Mouse (Mus musculus) left cerebral cortex, adult 2 months (tissue): Measurements from ENCODE around the gene Ccnt2. TPM values are rescaled to one million over a fixed set of nuclear protein-coding genes. Genes with fewer than 3 reads are reported as not detected.
"Not testable (repeated sequence)": the region's sequence is repeated elsewhere in the genome, so short reads cannot be mapped to it uniquely, and the experiment has no call there.

Experiments
- DNase-seq, 2 experiments: peaks; one replicate each; pipeline ENCODE4 v3.0.0; 2021 to 2022; ENCODE audit warnings: low spot score in 2 of 2, mixed read lengths in 1 of 2; ENCODE audit errors: extremely low spot score in 1 of 2
- H3K27ac ChIP-seq: fragments of 200-600 bp; 2 replicates; pipeline ENCODE4 v1.8.1; 2022
- H3K4me3 ChIP-seq: fragments of 200-600 bp; 2 replicates; pipeline ENCODE4 v1.8.1; 2022
- CTCF ChIP-seq: fragments of 200-600 bp; IDR thresholded peaks from 2 replicates; pipeline ENCODE4 v1.8.1; 2022; ENCODE audit warnings: antibody characterized with exemption, mild to moderate bottlenecking, moderate library complexity
- intact Hi-C: fragments of 180-260 bp; cut with DNase I; formaldehyde crosslinking; loops from one replicate; pipeline ENCODE4 v1.15.1; 2025
- long read RNA-seq, 2 experiments: library from polyadenylated mRNA; stranded (forward); transcript quantifications; one replicate each; pipeline ENCODE4 v2.0.0; 2021; ENCODE audit warnings: borderline mapping rate in 2 of 2
- total RNA-seq, 2 experiments: library from RNA; stranded (reverse); gene quantifications; 2 replicates each; pipeline ENCODE4 v1.2.3; 2021

Gene Ccnt2
- total RNA-seq: 10 to 100 TPM; 69.9 to 70.1 TPM
- long read RNA-seq, experiment 1, full-length matches to known transcripts: 12 of 36 reads
- long read RNA-seq, experiment 1, partial matches to known transcripts: 14 of 36 reads
- long read RNA-seq, experiment 1, other reads (novel, unspliced or antisense): 10 of 36 reads
- long read RNA-seq, experiment 2, full-length matches to known transcripts: 14 of 31 reads
- long read RNA-seq, experiment 2, partial matches to known transcripts: 5 of 31 reads
- long read RNA-seq, experiment 2, other reads (novel, unspliced or antisense): 12 of 31 reads

DNA sequence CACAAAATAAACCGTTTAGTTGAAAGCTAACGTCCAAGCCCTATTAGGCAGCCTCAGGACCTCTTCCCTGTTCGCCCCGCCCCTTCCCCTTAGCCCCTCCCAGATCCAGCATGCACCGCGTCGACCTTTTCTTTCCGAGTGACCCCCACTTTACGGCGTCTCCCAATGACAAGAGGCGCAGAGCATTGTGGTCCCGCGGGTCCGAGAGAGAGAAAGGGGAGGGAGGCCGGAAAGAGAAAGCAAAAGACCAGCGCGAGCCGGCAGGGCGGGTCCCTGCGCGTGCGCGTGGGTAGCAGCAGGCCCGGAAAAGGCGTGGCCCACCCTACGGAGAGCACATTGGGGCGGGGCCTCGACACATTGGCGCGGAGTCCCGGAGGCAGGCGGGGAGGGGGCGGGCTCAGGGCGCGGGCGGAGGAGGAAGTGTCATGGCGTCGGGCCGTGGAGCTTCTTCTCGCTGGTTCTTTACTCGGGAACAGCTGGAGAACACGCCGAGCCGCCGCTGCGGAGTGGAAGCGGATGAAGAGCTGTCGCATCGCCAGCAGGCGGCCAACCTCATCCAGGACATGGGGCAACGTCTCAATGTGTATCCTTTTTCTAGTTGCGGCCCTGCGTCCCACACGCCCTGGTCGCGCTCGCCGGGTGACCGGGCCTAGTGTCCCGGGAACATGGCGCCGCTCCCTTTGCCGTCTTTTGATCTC lies at the start of gene Ccnt2:
Ccnt2 (plus strand) TSS at position 362 of the 698 bp plus-strand sequence.
- peak within 1 kb of the TSS; percentile 100 for H3K4me3 ChIP-seq
- peak within 1 kb of the TSS; percentile 99 for H3K27ac ChIP-seq
- intact Hi-C loops: loop anchor here (5.0 kb wide), 2 partner anchors 93 to 328 kb away; partner anchors contain the start of genes R3hdm1, Rab3gap1 and Zranb3
- peak; percentile 99 for DNase-seq
- TF ChIP-seq CTCF: peak; percentile 33

DNA sequence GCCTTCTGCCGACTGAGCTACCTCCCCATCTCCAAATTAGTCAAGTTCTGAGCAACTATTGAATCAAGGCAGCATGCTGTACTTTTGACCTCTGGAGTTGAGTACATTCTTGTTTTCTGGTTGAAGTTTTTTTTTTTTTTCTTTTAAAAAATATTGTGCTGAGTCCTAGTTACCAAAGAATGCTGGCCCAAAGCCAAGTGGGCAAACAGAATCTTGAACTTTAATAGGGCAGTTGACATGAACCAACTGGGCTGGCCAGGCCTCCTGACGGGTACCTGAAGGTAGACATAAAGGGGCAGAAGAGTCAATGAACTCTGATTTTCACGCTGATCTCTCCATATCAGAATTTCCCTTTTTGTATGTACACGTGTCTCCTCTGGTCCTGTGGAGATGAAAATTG lies 44.9 kb upstream of the Ccnt2 start, which contains the start of gene Acmsd:
Acmsd (plus strand) TSS at position 318 of the 400 bp plus-strand sequence.
- TF ChIP-seq CTCF: no peak
- DNase-seq: no peak
- Histone ChIP-seq H3K27ac (no peak within 1 kb of the TSS), H3K4me3 (no peak within 1 kb of the TSS)
- intact Hi-C loops: no loop called here

DNA sequence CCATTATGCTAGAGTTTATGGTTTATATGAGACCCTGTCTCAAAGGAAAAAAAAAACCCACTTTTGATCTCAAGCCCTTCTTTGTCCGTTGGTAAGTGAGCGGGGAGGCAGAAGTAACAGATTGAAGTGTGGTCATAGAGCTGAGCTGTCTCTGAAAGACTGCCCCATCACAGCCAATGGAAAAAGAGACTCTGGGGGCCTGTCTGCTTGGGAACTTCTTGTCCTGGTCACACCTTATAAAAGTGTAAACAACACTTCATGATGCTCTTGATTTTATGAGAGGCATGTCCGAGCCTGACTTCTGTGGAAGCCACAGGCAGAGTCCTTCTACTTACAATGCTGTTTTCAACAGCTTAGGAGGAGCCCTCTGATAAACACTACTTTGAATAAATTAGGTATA lies 42.9 kb upstream of the Ccnt2 start:
- Histone ChIP-seq H3K4me3 (no peak overlapping the region), H3K27ac (no peak overlapping the region)
- no peak for DNase-seq
- intact Hi-C loops: no loop called here
- no peak for TF ChIP-seq CTCF

DNA sequence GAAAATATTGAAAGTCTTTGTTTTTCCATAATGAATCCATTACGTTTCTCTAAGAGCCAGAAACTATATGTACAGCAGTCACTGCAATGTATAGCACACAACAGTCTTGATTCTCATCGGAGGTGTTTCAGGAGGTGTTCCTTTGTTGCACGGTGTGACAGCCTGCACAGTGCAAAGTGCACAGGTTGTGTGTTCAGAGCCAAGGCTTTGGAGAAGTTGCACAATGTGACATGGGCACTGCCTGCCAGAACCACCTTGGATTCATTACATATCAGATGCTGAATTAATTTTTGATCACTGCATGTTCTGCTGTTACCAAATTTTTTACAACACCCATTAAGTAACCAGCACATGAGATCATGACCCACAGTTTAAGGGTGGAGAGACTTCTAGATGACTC lies 41.5 kb upstream of the Ccnt2 start:
- no peak for TF ChIP-seq CTCF
- Histone ChIP-seq H3K4me3 (no peak overlapping the region), H3K27ac (no peak overlapping the region)
- DNase-seq: no peak
- intact Hi-C loops: no loop called here

DNA sequence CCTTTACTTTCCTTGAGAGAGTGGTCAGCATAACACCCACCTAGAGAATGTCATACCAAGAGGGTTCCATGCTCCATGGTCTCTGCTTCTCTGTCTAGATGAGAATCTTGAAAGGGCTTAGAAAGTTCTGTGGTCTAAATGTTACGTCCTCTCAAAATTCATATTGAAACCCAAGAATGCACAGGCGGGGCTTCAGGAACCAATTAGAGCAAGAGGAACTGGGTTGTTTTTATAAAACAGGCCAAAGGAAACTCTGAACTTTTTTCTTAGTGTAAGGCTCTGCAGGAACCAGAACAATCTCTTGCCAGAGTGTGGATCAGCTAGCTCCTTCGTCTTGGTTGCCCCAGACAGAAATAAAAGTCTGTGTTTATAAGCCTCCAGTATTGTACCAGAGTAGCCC lies 41.1 kb upstream of the Ccnt2 start:
- H3K4me3 ChIP-seq: no peak overlapping the region
- DNase-seq: no peak
- no peak for TF ChIP-seq CTCF
- H3K27ac ChIP-seq: no peak overlapping the region
- intact Hi-C loops: no loop called here

DNA sequence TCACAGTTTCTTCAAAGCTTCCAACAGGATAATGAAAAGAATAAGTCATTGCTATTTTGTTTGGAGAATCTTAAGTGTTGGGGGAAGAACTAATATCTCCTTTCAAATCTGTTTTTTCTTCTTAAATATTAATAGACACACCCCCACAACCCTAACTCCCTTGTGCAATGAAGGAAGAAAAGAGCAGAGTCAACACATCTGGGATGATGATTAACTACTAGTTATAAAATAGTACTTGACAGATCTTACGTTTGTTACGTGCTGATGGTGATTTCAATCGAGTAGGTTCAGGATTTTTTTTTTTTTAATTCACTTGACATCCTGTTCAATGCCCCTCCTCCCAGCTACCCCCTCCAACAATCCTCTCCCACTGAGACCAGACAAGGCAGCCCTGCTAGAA lies 38.6 kb upstream of the Ccnt2 start:
- DNase-seq: no peak
- intact Hi-C loops: no loop called here
- H3K27ac ChIP-seq: no peak overlapping the region
- TF ChIP-seq CTCF: no peak
- H3K4me3 ChIP-seq: no peak overlapping the region

DNA sequence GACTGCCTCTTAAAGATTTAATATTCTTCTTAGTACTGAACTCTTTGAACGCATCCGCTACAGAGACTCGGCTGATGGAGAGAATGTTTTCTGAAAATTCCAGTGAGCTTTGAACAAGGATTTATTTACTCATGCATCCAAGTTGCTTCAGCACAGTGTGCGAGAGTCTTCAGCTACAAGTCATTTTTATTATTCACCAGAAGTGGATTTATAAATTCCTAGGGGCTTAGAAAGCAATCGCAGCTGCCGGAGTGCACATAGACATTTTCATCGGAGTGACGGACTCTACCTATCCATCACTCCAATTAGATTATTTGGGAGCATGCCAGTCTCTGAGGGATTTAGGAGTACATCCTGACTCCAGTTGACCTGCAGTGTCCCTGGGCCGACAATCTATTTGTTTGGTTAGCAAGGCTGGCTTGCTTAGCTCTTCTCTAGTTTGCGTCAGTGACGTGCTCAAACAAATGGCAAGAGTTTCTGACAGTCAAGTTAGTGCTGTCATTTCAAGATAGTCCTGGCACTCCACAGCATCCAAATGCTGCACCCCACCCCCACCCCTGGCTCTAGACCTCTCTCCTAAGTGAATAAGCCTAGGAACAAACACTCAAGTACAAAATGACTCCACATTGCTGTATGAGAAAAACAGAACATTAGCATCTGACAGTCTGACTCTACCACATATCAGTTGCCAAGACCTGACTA lies 23.4 kb upstream of the Ccnt2 start:
- intact Hi-C loops: no loop called here
- DNase-seq: no peak
- Histone ChIP-seq H3K27ac (no peak overlapping the region), H3K4me3 (no peak overlapping the region)
- no peak for TF ChIP-seq CTCF

DNA sequence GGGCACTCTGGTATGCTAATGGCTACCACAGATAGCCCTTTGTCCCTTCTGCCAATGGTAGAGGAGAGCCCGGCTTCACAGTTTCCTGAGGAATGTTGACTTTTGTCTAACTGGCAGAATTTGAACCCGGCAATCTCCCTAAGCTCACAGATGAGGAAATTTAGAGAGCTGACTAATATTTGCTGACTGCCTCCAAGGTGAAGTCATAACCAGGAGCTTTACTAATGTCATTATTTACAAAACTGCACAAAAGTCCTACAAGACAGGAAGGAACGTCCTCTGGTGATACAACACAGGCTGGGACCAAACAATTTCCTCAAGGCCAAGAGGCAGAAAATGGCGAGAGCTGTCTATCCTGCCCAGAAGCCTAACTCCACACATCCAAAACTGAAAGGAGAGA lies 18.2 kb upstream of the Ccnt2 start:
- no peak overlapping the region for H3K27ac ChIP-seq
- no peak overlapping the region for H3K4me3 ChIP-seq
- no peak for DNase-seq
- no peak for TF ChIP-seq CTCF
- intact Hi-C loops: no loop called here

DNA sequence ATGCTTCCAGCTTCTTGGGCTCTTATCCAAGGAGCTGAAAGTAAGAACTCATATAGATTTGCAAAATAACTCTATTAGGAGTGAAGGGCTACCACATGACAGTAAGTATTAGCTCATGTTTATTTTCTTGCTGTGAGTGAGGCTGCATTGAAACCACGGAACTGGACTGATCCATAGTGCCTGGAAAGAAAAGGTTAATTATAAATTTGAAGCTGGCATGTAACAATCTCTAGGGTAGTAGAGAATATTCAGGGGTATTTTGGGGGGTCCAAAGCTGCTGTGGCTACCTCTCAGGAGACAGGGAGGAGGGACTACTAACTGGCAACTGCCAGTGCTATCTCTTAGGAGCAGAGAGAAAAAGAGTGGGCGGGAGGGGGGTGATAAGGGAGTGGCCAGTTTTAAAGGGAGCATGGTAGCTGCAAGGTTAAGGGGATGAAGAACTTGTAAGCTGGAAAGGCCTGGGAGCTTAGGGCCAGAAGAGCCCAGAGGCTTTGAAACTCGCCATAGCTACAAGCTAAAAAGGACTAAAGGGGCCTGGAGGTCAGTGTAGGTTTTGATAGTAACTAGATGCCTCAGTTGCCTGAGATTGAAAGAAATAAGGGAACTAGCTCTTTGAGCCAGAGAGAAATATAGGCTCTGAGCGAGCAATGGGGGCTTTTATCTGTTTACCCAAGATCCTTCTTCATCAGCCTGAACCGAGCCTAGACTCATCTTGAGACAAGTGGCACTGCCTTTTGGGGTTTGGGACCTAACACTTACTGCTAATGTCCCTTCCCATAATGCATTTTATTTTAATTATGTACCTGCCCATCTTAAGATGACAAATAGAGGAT lies 17.4 kb upstream of the Ccnt2 start:
- Histone ChIP-seq H3K4me3 (no peak overlapping the region), H3K27ac (no peak overlapping the region)
- no peak for DNase-seq
- TF ChIP-seq CTCF: no peak
- intact Hi-C loops: no loop called here

DNA sequence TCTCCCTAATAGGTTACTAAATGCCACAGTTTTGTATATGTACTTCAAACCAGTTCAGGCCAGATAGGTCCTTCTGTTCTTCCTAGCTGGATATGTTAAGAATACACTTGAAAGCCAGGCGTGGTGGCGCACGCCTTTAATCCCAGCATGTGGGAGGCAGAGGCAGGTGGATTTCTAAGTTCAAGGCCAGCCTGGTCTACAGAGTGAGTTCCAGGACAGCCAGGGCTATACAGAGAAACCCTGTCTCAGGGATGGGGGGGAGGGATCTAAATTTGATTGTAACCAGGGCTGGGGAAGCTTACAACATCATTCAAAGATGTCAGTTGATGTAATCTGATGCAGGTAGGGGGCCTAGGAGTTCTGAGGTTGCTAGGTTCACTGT lies 16.8 kb upstream of the Ccnt2 start:
- H3K27ac ChIP-seq, DNase-seq, intact Hi-C loops, H3K4me3 ChIP-seq: not testable (repeated sequence)

DNA sequence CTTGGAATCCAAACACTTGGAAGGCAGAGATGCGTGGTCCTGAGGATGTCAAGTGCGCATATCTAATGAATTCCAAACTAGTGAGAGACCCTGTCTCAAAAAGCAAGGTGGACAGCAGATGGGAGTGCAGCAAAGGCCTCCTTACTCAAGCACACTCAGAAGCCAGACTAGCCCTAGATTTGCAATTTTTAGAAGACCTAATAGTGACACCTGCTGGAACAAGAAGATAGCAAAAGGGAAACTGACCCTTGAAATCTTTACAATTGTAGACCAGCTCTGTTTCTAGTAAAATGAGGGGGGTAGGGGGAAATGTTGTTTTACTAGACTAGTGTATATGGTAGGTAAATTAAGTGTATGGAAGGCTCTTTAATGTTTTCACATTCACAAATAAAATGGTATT lies 8.5 kb upstream of the Ccnt2 start:
- no peak overlapping the region for H3K4me3 ChIP-seq
- peak; percentile 56 for TF ChIP-seq CTCF
- no peak for DNase-seq
- intact Hi-C loops: loop anchor here (1.0 to 10.0 kb wide), 4 partner anchors 69 to 751 kb away; partner anchors contain the start of gene Tmem163
- no peak overlapping the region for H3K27ac ChIP-seq

DNA sequence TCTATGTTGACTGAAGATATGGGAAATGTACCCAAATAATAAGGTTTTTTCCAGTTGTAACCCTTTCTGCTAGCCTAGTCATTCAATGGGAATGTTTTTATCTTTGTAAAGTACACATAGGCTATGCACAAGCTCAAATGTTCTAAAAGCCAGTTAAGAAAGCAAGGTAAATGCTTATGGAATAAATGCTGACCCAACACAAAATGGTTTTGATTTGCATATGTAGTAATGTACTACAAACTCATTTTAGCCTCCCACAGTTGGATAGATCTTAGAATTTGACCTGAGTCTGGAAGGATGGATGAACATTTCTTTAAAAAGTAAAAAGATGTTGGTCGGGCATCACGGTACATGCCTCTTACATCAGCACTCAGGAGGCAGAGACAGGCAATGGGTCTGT lies 7.2 kb upstream of the Ccnt2 start:
- Histone ChIP-seq H3K27ac (no peak overlapping the region), H3K4me3 (no peak overlapping the region)
- TF ChIP-seq CTCF: no peak
- no peak for DNase-seq
- intact Hi-C loops: loop anchor here (5.0 to 10.0 kb wide), 2 partner anchors 89 to 752 kb away; partner anchors contain the start of gene Tmem163
